Mouse (Mus musculus) megakaryocyte progenitor cell, adult 5-6 weeks (primary cell): ENCODE results near the gene Slc10a2. TPM values are rescaled to one million over a fixed set of nuclear protein-coding genes. Genes with fewer than 3 reads are reported as not detected.
"Not testable (repeated sequence)": the region's sequence is repeated elsewhere in the genome, so short reads cannot be mapped to it uniquely, and the experiment has no call there.

Source experiments
- ATAC-seq: replicated peaks from 2 replicates; pipeline ENCODE4 v1.8.0; 2016; ENCODE audit warnings: mild to moderate bottlenecking, moderate TSS enrichment, inconsistent platforms; ENCODE audit not compliant: poor library complexity
- total RNA-seq, 2 experiments: library from RNA; stranded (forward) in 1 of 2; stranded (reverse) in 1 of 2; fragments of 157-497, 149-512 nt in 1 of 2; fragments of 200-1000 nt in 1 of 2; gene quantifications; 2 replicates each; pipeline versions ENCODE4 v1.2.3 to v1.2.4; 2015 to 2017

Slc10a2 gene
- not detected in 2 replicates for total RNA-seq (2015)
- not detected in 2 replicates for total RNA-seq (2017)

GRCm38 (mm10) chr8:5105186-5105585, at the start of gene Slc10a2:
TSS of gene Slc10a2 (minus strand) at chr8:5105351.
- no peak for ATAC-seq

- ATAC-seq: no peak
Measured at GRCm38 (mm10) chr8:5129322-5129829, 24.2 kb upstream of the Slc10a2 start.

GRCm38 (mm10) chr8:5106855-5107254, 1.7 kb upstream of the Slc10a2 start:
- no peak for ATAC-seq

- no peak for ATAC-seq
Measured at GRCm38 (mm10) chr8:5095392-5095791, 9.8 kb downstream of the Slc10a2 start.

GRCm38 (mm10) chr8:5093991-5094390, 11.2 kb downstream of the Slc10a2 start:
- ATAC-seq: not testable (repeated sequence)

- ATAC-seq: no peak
Measured at GRCm38 (mm10) chr8:5073654-5074293, 31.4 kb downstream of the Slc10a2 start.

GRCm38 (mm10) chr8:5058888-5059287, 46.3 kb downstream of the Slc10a2 start:
- no peak for ATAC-seq

- not testable (repeated sequence) for ATAC-seq
Measured at GRCm38 (mm10) chr8:5044361-5044900, 60.7 kb downstream of the Slc10a2 start.

- no peak for ATAC-seq
Measured at GRCm38 (mm10) chr8:5038811-5039561, 66.2 kb downstream of the Slc10a2 start.
